In the genomic region with DNA sequence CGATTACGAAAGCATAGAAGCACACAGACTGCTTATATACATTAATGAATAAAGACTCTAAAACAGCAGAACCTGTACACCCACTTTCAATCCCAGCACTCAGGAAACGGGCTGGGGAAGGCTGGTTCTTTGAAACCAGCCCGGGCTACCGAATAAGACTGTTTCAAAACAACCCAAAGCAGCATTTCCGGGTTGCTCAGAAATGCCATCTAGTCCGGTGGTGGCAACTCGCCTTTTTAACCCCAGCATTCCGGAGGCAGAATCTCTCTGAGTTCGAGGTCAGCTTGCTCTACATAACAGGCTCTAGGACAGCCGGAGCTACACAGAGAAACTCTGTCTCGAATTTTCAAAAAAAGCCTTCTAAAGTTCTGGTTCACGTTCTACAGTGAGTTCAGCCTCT, we compare ENCODE assay signal across 9 mouse cellular contexts. TPM values are rescaled to one million over a fixed set of nuclear protein-coding genes. Genes with fewer than 3 reads are reported as not detected.
A peak's percentile ranks its signal among the peaks of the same experiment; 100 is the strongest.
DNase-seq lines count a peak whose midpoint lies in the region; ATAC-seq and TF ChIP-seq lines count a peak whose summit lies in the region.
"Had no signal": no experiment of that assay in that cellular context is flagged by ENCODE, and none has a peak within 500 bp of the region (broad histone marks: within the 10 kb centered on the region; RNA-seq: fewer than 3 reads in every experiment).

No protein-coding gene starts in this region.

- peaks cover 39% of the 10 kb centered on the region for H3K36me3 ChIP-seq in forebrain, embryonic 13.5 days (ENCODE audit: poor library complexity, severe bottlenecking)
- peaks cover 5% of the 10 kb centered on the region; the same call in 1 of the 2 replicates for H3K36me3 ChIP-seq in liver, embryonic 14.5 days (replicated peaks; ENCODE audit: control insufficient read depth, insufficient read depth, low read depth)

- H3K27ac ChIP-seq in gastrocnemius, adult 2 months: peak overlapping the region; percentile 94
- no peak overlapping the region for H3K27ac ChIP-seq in forebrain, embryonic 13.5 days
- no peak overlapping the region for H3K27ac ChIP-seq in liver, embryonic 14.5 days

- H3K9ac ChIP-seq in forebrain, embryonic 13.5 days: peak overlapping the region; percentile 73
- H3K9ac ChIP-seq in liver, embryonic 14.5 days (replicated peaks): peak overlapping the region; percentile 64

- H3K27me3 ChIP-seq in forebrain, embryonic 13.5 days: no peaks in the 10 kb centered on the region
- H3K27me3 ChIP-seq in liver, embryonic 14.5 days (ENCODE audit: control insufficient read depth, insufficient read depth, low read length): no peaks in the 10 kb centered on the region
- H3K27me3 ChIP-seq: Patski had no signal

- 17% methylated on average over 13 of the region's 13 CpGs for WGBS in forebrain, embryonic 13.5 days
- WGBS in liver, embryonic 14.5 days (ENCODE audit: insufficient replicate concordance): 11% methylated on average over 13 of the region's 13 CpGs

- no peak for TF ChIP-seq EP300 in liver, embryonic 14.5 days (IDR thresholded peaks at IDR 0.05; ENCODE audit: low read depth)

- peak overlapping the region; percentile 88 for H3K4me3 ChIP-seq in gastrocnemius, adult 2 months
- peak overlapping the region; percentile 64 for H3K4me3 ChIP-seq in forebrain, embryonic 13.5 days
- H3K4me3 ChIP-seq in liver, embryonic 14.5 days (ENCODE audit: insufficient read depth in 1 of 2, low read depth in 2 of 2, low read length in 2 of 2): peak overlapping the region; percentile 71 to 76

- ATAC-seq in forebrain, embryonic 13.5 days: no peak
- ATAC-seq in liver, embryonic 14.5 days (ENCODE audit: insufficient read depth): no peak
- ATAC-seq in erythroid progenitor cell, adult 5-6 weeks (replicated peaks; ENCODE audit: low FRiP score, poor library complexity, severe bottlenecking): no peak

- peaks cover 34% of the 10 kb centered on the region for H3K4me1 ChIP-seq in forebrain, embryonic 13.5 days
- H3K4me1 ChIP-seq in liver, embryonic 14.5 days (replicated peaks; ENCODE audit: control insufficient read depth in 2 of 2, insufficient read depth in 2 of 2, low read length in 1 of 2): peaks cover 19 to 27% of the 10 kb centered on the region in 2 experiments

- no peak for TF ChIP-seq CTCF in gastrocnemius, adult 2 months (IDR thresholded peaks at IDR 0.05)
- no peak for TF ChIP-seq CTCF in liver, embryonic 14.5 days (IDR thresholded peaks at IDR 0.05; ENCODE audit: low read depth)

- no peaks in the 10 kb centered on the region for H3K9me3 ChIP-seq in forebrain, embryonic 13.5 days (replicated peaks)
- no peaks in the 10 kb centered on the region for H3K9me3 ChIP-seq in liver, embryonic 14.5 days (ENCODE audit: control insufficient read depth, low read length)

- intact Hi-C loops in gastrocnemius, adult 2 months (cut with DNase I): no loop called here
- intact Hi-C loops in gastrocnemius, postnatal 14 days (cut with DNase I; ENCODE audit: low total_unique reads): no loop called here

- peak overlapping the region; percentile 99 for H3K4me2 ChIP-seq in forebrain, embryonic 13.5 days
- peak overlapping the region; percentile 100 for H3K4me2 ChIP-seq in liver, embryonic 14.5 days (ENCODE audit: low read depth)

- no peak for DNase-seq in gastrocnemius, adult 2 months
- no peak for DNase-seq in gastrocnemius, postnatal 14 days
- DNase-seq in A20 (ENCODE audit: low read depth, low spot score): peak; percentile 41
- DNase-seq in liver, embryonic 14.5 days (ENCODE audit: low read depth in 3 of 3, low spot score in 3 of 3): no peak
- DNase-seq in layer of hippocampus, postnatal 10 days (ENCODE audit: low spot score in 2 of 2): no peak
- DNase-seq in cerebellum, postnatal 36 days: no peak

RNA-seq across cellular contexts. Expression of gene Cd3eap, which starts 0.6 kb away (rescaled TPM):
- total RNA-seq in gastrocnemius, adult 2 months (2021): 10 to 100 TPM; 11.4 to 11.5 TPM
- 1 to 10 TPM; 7.4 to 8.2 TPM for total RNA-seq in gastrocnemius, postnatal 14 days (2021)
- 21.4 and 23.2 TPM in 2 replicates for polyA plus RNA-seq in forebrain, embryonic 13.5 days (2015; fragmentation: Nextera tagmentation; extraction: Ambion mirVana)
- polyA plus RNA-seq in liver, embryonic 14.5 days (2012; rRNA removed): 4.5 and 6.7 TPM in 2 replicates
- polyA plus RNA-seq in liver, embryonic 14.5 days (2014; fragmentation: Nextera tagmentation; extraction: Ambion mirVana): 7.2 and 7.8 TPM in 2 replicates
- total RNA-seq in layer of hippocampus, postnatal 10 days (2021): 10 to 100 TPM; 17.6 to 18.1 TPM
- 2.1 and 3.6 TPM in 2 replicates for total RNA-seq in erythroid progenitor cell, adult 5-6 weeks (2015; ENCODE audit: low replicate concordance)
- total RNA-seq in erythroid progenitor cell, adult 5-6 weeks (2017; ENCODE audit: low replicate concordance): 0.45 and 4.0 TPM in 2 replicates

RNA-seq across cellular contexts. Expression of gene Ppp1r13l, which starts 0.9 kb away (rescaled TPM):
- total RNA-seq in gastrocnemius, adult 2 months (2021): 1 to 10 TPM; 2.1 to 4.9 TPM
- total RNA-seq in gastrocnemius, postnatal 14 days (2021): 1 to 10 TPM; 1.7 to 2.9 TPM
- 3.6 and 4.1 TPM in 2 replicates for polyA plus RNA-seq in forebrain, embryonic 13.5 days (2015; fragmentation: Nextera tagmentation; extraction: Ambion mirVana)
- polyA plus RNA-seq in liver, embryonic 14.5 days (2012; rRNA removed): 2.3 TPM in 2 replicates
- 0.65 and 1.0 TPM in 2 replicates for polyA plus RNA-seq in liver, embryonic 14.5 days (2014; fragmentation: Nextera tagmentation; extraction: Ambion mirVana)
- total RNA-seq in layer of hippocampus, postnatal 10 days (2021): 1 to 10 TPM; 3.4 to 4.5 TPM
- total RNA-seq in erythroid progenitor cell, adult 5-6 weeks (2015; ENCODE audit: low replicate concordance): not detected in 2 replicates
- 0.64 and 1.7 TPM in 2 replicates for total RNA-seq in erythroid progenitor cell, adult 5-6 weeks (2017; ENCODE audit: low replicate concordance)

RNA-seq across cellular contexts. Expression of gene Ercc1, which starts 14.1 kb away (rescaled TPM):
- total RNA-seq in gastrocnemius, adult 2 months (2021): 10 to 100 TPM; 28.1 to 30.4 TPM
- 10 to 100 TPM; 26.7 to 28.7 TPM for total RNA-seq in gastrocnemius, postnatal 14 days (2021)
- polyA plus RNA-seq in forebrain, embryonic 13.5 days (2015; fragmentation: Nextera tagmentation; extraction: Ambion mirVana): 88.0 and 96.4 TPM in 2 replicates
- 8.5 and 9.8 TPM in 2 replicates for polyA plus RNA-seq in liver, embryonic 14.5 days (2012; rRNA removed)
- polyA plus RNA-seq in liver, embryonic 14.5 days (2014; fragmentation: Nextera tagmentation; extraction: Ambion mirVana): 15.7 and 19.2 TPM in 2 replicates
- 10 to 100 TPM; 43.1 to 43.9 TPM for total RNA-seq in layer of hippocampus, postnatal 10 days (2021)
- 3.6 and 12.6 TPM in 2 replicates for total RNA-seq in erythroid progenitor cell, adult 5-6 weeks (2015; ENCODE audit: low replicate concordance)
- total RNA-seq in erythroid progenitor cell, adult 5-6 weeks (2017; ENCODE audit: low replicate concordance): 1.2 and 1.8 TPM in 2 replicates

RNA-seq across cellular contexts. Expression of gene Ercc2, which starts 23.2 kb away (rescaled TPM):
- total RNA-seq in gastrocnemius, adult 2 months (2021): 10 to 100 TPM in 1 of 2 experiments, 1 to 10 TPM in 1; 8.5 to 10.7 TPM
- 1 to 10 TPM; 6.1 to 7.8 TPM for total RNA-seq in gastrocnemius, postnatal 14 days (2021)
- 20.4 and 24.9 TPM in 2 replicates for polyA plus RNA-seq in forebrain, embryonic 13.5 days (2015; fragmentation: Nextera tagmentation; extraction: Ambion mirVana)
- polyA plus RNA-seq in liver, embryonic 14.5 days (2012; rRNA removed): 11.7 and 12.3 TPM in 2 replicates
- polyA plus RNA-seq in liver, embryonic 14.5 days (2014; fragmentation: Nextera tagmentation; extraction: Ambion mirVana): 4.6 and 5.5 TPM in 2 replicates
- 10 to 100 TPM; 33.8 to 33.9 TPM for total RNA-seq in layer of hippocampus, postnatal 10 days (2021)
- total RNA-seq in erythroid progenitor cell, adult 5-6 weeks (2015; ENCODE audit: low replicate concordance): 1.7 and 1.8 TPM in 2 replicates
- 5.3 and 11.3 TPM in 2 replicates for total RNA-seq in erythroid progenitor cell, adult 5-6 weeks (2017; ENCODE audit: low replicate concordance)

RNA-seq across cellular contexts. Expression of gene Klc3, which starts 45.3 kb away (rescaled TPM):
- total RNA-seq in gastrocnemius, adult 2 months (2021): under 1 TPM; 0.18 to 0.39 TPM
- under 1 TPM in 1 of 2 experiments, not detected in 1; 0.11 TPM for total RNA-seq in gastrocnemius, postnatal 14 days (2021)
- polyA plus RNA-seq in forebrain, embryonic 13.5 days (2015; fragmentation: Nextera tagmentation; extraction: Ambion mirVana): 1.5 and 2.6 TPM in 2 replicates
- 0.18 and 0.21 TPM in 2 replicates for polyA plus RNA-seq in liver, embryonic 14.5 days (2012; rRNA removed)
- 0.13 and 0.58 TPM in 2 replicates for polyA plus RNA-seq in liver, embryonic 14.5 days (2014; fragmentation: Nextera tagmentation; extraction: Ambion mirVana)
- 1 to 10 TPM; 1.7 to 1.8 TPM for total RNA-seq in layer of hippocampus, postnatal 10 days (2021)
- total RNA-seq in erythroid progenitor cell, adult 5-6 weeks (2015; ENCODE audit: low replicate concordance): 2.5 TPM in 1 of 2 replicates, not detected in the other
- not detected in 2 replicates for total RNA-seq in erythroid progenitor cell, adult 5-6 weeks (2017; ENCODE audit: low replicate concordance)
